Mouse (Mus musculus) heart, postnatal 0 days (tissue): ENCODE results near the gene Fndc10.

Experiments used
- CTCF ChIP-seq: IDR thresholded peaks from 2 replicates; pipeline ENCODE4 v1.5.1; 2016; ENCODE audit warnings: antibody characterized with exemption, control low read depth, low read depth
- EP300 ChIP-seq: IDR thresholded peaks from 2 replicates; pipeline ENCODE4 v1.6.1; 2016; ENCODE audit warnings: antibody characterized with exemption, low read depth

GRCm38 (mm10) chr4:155651553-155652269, 42.4 kb upstream of the Fndc10 start:
- TF ChIP-seq EP300 (no peak), CTCF (no peak)
